Mouse (Mus musculus) adrenal gland, postnatal 10 days (tissue): ENCODE data around the gene Smyd2. TPM values are rescaled to one million over a fixed set of nuclear protein-coding genes. Genes with fewer than 3 reads are reported as not detected.

Source experiments
- DNase-seq: peaks from one replicate; pipeline ENCODE4 v3.0.0; 2021; ENCODE audit warnings: mixed read lengths
- total RNA-seq, 2 experiments: library from RNA; stranded (reverse); gene quantifications; 2 replicates each; pipeline ENCODE4 v1.2.3; 2021

The Smyd2 gene
- total RNA-seq, 2 experiments from 2014 or later: 71.2 to 81.6 TPM

DNA sequence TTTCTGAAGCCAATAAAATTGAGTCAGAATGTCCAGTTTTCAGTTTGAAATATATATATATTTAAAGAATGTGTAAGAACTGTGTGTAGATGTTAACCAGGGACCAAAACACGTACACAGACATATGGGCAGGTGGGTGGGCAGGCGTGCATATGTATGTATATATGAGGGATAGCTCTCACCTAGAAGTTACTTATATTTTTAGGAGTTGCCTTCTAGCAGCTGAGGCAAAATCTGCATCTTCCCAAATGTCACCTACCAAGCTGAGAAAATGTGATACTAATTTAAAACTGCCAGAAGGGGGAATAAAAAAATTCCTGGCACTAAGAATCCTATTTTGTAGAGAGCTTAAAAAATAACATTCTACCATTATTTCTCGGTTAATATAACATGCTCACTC, 2.4 kb downstream of the Smyd2 start:
- no peak for DNase-seq

DNA sequence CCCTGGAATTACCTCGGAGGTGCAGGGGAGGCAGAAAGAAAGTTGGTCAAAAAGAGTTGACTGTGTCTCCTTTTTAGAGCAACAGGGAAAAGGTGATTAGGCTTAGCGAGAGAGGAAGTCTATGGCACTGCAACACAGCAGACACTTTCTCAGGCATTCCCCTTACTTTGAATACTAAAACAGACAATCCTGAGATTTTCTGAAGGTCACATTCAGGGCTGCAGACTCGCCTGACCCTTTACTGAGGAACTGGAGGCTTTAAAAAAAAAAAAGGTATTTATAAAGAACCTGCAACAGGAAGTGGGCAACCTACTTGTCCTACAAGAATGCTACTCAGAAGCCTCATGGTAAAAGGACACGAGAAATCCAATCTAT, 5.0 kb downstream of the Smyd2 start:
- no peak for DNase-seq

DNA sequence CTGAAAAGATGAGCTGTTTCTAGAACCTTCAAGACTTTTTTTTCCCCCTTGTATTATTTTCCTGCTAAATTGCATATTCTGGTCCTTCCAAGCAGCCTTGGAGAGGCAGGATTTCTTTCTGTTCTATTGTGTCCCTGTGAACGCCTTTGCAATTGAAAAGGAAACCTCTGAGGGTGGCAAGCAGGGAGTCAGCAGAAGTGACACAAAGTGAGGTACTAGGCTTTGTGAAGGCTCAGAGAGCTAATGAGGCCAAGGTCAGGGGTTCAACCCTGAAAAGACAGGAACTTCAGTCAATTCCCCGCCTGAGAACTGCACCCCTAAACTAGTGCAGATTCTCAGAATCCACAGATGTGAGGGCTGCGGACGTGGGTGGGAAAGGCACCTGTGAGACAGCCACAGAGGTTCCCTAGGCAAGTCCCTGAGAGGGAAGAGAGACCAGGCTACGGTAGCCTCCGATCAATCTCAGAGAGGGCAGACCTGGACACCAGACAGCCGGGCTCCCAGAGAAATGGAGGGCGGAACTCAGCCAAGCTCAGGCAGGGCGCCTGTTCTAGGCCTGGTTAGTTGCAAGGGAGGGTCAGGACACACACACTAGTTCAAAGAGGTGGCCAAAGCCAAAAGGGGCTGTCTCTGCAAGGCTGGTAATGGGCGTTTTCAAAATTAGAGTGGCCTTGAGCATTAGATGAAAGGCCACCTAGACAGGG, 5.6 kb downstream of the Smyd2 start:
- DNase-seq: peak; percentile 31

DNA sequence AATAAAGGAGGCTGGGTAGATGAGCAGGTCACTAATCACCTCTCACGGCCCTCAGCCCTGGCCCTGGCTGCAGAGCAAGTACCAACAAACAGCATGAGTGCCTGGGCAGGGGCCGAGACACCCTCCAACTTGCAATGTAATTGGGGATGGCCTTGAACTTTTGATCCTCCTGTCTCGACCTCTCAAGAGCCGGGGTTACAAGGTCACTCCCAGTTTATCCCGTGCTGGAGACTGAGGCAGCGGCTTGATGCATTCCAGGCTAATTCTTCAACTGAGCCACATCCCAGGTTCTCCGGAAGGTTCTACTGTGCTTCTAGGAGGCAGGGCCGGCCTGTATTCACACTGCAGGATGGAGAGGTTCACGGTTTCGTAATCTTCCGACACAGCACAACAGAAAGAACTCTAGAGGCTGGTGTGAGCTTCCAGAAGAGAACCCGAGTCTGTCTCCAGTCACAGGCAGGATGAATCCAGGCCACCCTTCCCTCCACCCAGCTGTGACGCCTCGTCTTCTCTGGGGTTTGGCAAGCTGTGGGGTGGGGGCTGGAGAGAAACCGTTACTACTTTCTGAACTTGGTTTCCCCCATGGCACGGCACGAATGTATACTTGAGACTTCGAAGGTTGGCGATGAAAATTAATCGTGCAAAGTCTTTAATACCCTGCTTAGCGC, 8.9 kb downstream of the Smyd2 start:
- DNase-seq: no peak

DNA sequence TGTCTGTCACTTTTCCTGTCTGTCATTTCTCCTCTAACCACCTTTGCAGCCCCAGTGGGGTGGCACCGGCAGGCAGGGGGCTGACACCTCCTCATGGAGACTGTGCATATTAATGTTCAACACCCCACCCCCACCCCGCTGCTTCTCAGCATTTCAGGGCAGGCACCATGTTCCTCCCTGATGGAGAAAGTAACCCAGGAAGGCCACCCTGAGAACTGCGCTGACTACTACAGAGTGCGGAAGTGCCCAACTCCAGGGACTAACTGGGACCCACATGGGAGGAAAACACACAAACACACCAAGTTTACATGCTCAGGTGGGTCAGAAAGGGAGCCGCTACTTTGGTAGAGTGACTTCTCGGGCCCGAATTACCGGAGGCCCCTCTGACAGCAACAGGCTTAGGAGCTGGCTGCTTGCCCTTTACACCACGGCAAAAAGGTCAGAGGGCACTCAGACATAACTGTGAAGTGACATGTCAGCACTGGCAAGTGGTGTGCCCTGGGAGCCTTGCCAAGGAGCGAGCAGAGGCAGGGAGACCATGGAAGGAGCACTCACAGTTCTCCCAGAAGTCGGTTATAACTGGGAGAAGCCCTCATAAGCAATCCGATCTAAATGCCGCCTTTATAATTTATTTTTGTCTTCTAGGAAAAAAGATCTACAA, 11.3 kb downstream of the Smyd2 start:
- peak; percentile 88 for DNase-seq

DNA sequence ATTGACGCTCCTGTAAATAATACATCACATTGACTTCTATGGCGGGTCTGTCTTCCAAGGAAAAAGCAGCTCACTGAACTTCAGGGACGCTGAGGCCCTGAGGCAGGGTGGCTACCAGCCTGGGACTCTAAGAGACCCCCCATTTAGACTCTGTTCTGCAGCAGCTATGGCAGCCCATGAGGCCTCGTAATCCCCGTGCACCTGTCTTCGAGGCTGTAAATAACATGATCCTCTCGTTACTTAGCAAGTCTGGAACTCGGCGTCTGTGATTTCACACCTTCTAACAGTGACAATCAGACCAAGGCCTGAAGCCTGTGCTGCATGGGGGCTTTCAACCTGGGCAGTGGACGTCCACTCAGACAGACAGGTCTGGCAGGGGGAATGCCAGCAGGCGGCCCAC, 19.0 kb downstream of the Smyd2 start:
- DNase-seq: no peak

DNA sequence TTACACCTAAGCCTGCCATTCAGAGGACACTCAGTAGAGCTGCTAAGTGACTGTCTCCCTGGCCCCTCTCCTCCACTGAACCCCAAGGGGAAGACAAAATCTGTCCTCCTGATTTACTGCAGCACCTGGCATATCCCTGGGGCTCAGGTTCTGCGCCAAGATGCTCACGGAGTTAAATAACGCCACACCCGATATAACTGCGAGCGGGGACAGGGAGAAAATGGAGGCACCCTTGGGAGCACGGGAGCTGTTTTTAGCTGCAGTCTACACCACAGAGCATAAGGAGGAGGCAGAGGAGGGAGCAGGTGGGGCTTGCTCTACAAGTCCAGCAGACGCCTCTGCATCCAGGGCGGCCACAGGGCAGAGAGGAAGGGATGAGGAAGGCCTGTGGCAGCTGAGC, 19.8 kb downstream of the Smyd2 start:
- no peak for DNase-seq

DNA sequence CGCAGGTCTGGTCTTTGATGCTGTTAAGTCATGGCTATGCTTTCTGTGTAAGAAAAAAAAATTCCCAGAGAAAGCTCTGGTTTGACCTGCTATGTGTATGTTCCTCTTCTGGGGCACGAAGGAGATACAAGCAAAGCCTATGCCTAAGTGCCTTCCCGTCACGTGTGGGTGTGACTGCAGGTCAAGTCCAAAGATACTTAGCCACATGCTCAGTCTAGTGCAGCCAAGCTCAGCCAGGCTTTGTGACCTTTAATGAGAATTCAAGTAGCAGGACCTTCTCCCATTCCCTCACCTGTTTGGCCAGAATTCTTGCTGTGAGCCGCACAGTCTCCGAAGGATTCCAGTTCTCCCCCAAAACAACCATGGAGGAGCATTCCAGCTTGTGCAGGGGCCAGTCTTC, 22.6 kb downstream of the Smyd2 start:
- DNase-seq: no peak

DNA sequence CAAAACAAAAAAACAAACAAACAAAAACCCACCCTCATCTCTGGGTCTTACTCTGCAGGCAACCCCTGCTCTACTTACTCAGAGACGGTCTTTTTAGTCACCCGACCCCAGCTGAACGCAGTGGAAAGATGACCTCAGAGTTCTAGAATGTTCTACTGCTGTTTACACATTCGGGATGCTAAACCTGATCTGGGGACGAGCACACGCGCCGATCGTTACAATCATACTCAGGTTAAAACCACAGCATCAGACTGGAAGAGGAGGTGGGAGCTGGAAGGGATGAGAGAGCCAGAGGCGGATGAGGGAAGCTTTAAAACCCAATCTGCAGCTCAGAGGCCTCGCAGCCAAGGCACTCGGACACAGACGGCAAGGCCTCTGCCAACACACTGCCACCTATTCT, 23.5 kb downstream of the Smyd2 start:
- DNase-seq: no peak

DNA sequence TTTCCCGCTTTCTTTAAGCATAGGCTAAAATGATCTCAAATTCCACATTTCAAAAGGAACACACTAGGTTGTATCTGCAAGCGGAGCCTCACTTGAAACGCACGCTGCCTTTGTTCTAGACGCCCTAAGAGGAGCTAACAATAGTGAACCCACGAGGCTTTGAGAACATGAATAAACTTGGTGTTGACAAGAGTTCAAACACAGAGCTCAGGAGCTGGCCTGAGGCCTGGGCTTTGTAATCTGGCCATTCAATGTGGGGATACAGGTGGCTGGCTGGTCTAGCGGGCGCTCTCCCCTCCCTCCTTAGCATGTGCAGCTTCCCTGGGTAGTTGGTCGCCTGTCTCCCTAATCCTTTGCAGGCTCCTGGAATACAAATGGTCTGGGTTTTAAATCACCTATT, 24.3 kb downstream of the Smyd2 start:
- DNase-seq: no peak

DNA sequence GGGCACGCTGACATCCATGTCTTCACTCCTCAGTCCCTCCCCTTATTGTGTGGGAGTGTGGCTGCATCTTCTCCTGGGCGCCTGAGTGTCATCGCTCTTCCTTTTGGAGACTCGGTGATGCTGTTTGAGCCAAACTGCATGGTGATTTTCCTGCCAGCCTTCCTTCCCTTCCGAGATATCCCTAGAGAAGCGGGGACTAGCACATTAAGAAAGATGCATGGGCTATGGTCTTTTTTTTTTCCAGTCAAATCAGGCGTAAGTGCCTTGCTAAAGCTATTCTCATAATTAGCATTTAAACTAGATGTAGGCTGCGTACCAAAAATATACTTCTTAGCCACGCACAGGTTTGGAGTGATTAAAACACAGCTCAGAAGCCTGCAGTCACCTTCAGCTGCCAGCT, 28.0 kb downstream of the Smyd2 start:
- no peak for DNase-seq

DNA sequence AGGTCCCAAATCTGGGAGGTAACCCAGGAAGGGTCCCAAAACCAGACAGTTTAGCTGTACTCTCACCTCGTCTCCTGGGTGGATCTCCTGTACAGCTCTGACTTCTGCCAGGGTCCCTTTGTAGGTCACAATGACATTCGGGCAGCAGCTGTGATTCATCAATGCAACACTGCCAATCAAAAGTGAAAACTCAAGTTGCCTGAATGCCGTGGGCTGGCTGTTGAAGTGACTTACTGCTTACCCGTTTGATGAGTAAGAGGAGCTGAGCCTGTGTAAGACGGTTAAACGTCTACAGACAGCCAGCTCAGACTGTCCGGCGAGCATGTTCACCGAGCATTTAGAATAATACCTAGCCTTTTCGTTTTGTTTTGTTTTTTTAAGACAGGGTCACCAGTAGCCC, 33.4 kb downstream of the Smyd2 start:
- DNase-seq: no peak

DNA sequence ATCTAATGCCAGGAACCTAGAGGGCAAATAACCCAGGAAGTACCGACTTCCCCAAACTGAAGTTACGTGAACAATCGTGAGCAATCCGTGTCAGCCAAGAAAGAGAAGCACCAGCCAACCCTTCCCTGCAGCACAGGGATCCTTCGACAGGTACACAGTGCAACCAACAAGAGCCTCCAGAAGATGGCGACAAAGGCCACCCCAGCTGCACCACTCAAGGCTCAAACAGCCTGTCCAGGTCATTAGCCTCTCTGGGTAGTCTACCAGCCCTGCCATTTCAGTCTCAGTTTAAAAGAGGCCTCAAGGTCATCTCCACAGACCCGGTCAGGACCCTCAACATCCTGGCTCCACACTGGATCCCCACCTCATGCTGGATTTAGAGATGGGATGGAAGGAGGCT, 34.6 kb downstream of the Smyd2 start:
- DNase-seq: peak; percentile 78

DNA sequence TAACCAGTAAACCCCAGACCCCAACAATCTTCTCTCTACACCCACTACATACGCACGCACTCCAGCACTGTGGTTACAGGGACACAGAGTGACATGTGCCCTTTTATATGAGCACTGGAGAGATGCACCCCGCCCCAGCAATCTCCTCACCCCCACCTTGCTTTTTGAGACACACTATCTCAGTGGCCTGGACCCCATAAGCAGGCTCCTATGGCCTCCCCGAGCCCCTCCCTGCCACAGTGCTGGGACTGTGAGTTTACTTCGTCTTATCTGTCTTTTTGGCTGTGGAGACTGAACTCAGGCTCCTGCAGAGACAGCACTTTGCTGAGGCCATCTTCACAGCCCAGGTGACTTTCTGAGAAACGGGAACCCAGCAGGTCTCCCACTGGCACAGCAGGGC, 36.2 kb downstream of the Smyd2 start:
- no peak for DNase-seq

DNA sequence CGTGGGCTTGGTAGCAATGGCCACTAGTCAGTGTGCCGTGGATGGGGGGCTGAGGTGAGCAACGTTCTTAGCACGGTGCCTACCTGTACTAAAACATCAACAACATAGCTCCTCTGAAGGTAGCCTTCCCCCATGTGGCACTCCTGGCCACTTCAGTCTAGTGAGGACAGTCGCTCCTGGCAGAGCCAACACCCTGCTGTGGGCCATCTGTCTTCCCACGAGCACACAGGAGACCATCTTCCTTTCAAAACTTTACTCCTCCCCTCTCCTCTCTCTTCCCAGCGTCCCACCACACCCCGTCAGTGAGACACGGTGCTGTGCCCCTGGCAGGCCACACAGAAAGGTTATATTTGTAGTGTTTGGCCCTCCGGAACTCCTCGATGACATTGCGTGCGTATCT, 37.2 kb downstream of the Smyd2 start:
- no peak for DNase-seq

DNA sequence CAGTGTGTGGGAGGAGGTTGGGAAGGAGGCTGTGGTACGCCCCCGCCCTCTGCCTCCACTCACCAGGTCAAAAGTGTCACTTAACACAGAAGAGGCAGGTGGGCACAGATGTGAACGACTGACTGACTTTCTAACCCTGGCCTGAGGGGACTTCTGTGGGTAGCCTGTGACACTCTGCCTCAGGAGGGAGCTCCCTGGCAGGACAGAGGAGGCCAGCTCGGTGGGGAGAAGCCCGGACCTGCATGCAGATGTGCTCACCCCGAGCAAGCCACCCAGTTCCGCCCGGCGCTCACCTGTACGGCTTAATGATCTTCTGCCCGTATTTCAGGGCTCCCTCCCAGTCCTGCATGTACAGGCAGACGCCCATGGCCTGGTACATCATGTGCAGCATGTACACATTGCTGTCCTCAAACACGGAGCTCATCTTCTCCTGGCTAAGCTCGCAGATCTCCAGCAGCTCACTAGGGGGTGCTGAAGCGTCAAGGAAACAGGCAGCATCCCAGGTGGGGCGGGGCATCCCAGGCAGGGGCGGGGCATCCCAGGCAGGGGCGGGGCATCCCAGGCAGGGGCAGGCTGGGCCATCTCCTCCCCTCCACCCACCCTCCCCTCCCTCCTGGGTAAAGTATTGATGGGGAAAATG, 38.5 kb downstream of the Smyd2 start:
- DNase-seq: peak; percentile 79

DNA sequence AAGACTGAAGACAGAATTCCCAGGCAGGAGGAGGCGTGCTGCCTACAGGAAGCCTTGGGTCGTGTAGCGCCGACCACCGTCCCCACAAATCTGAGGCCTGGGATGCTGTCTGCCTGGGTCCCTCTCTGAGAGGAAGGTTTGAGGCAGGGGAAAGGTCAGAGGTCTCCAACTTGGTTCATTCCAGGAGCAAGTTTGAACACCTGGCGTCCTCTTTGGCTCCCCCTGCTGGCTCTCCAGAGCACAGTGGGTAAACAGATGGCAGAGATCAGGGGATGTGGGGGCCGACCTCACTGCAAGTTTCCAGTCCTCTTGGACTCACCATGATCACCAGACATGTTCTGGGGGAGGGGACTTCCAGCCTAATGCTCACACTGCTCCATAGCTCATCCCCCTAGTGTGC, 39.3 kb downstream of the Smyd2 start:
- peak; percentile 62 for DNase-seq

DNA sequence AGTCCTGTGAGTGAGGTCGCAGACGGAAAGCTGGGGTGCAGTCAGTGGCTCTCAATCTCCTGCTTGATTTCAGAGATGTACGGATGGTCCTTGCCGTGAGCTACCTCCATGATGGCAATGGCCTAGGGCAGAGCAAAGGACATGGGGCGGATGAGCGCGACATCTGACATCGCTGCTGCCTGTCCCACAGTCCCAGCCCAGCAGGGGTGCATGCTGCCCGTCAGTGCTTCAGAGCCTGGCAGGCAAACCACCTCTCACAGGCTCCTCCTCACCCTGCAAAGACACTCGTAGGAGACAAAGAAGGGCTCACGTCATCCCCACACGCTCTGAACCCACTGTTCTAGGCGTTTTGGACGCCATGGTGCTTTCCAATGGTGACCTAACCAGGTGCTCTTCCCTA, 41.4 kb downstream of the Smyd2 start:
- DNase-seq: peak; percentile 27

DNA sequence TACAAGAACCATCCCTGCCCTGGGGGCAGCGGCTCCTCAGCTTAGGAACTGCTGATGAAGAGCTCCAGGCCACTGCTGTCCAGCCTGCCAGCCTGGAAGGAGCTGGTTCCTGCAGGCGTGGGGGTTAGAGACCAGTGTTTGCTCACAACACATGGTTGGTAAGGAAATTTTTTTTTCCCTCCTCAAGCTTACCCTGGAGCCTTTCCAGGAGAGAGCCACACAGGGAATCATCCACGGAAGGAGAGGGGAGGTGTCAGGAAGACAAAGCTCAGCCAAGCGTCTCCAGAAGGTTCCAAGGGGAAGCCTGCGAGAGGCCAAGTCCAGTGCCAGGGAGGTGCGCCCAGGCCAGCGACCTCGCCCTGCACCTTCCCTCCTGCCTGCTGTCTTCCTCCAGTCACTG, 42.2 kb downstream of the Smyd2 start:
- peak; percentile 53 for DNase-seq

DNA sequence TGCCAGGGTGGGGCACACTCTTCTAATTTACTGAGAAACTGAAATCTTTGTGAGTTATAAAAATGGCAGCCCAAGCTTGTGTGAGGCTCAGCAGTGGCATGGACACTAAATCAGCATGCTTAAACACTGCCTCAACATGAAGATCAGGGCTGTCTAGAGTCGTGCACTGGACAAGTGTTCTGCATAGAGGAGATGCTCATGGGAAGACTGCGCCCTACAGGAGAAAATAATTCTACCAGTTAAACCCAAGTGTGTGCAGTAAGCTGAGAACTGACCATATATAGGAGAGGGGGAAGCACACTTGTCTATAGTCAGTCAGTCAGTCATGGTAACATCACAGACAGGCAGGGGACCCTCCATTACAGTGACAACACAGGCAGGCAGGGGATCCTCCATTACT, 43.0 kb downstream of the Smyd2 start:
- no peak for DNase-seq

DNA sequence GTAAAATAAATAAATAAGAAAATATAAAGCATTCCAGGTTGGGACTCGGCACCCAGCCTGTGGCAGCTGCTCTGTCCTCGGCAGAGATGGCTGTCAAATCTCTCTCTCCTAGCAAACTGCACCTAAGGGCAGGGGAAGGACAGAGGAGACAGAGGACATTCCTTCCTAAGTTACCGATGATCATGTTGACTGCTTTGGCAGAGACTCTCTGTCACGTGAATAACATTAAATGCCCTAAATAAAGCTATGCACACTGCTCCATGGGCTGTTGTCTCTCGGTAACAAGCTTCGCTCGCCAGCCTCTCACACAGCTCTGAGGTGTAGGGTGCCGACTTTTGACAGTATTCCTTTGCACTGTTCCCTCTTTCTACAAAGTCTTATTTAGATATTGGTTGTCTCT, 46.0 kb downstream of the Smyd2 start:
- no peak for DNase-seq

DNA sequence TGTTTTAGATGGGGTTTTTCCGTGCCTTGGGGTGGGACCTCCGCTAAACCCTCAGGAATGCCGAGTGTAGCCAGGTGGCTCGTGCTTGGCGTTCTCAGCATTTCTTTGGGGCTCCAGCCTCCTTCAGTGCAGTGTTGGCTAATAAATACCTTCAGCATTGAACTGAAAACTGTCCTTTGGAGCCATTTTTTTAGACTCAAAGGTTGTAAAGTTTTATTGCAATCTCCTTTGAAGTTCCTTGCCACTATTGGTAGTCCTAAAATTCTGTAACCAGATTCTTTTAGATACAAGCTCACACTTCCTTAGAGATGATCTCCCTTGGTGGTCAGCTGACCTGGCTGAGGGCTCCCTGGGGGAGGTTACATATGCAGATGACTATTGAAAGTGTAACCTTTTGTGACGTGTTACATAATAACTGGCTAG, 46.7 kb downstream of the Smyd2 start:
- DNase-seq: no peak

DNA sequence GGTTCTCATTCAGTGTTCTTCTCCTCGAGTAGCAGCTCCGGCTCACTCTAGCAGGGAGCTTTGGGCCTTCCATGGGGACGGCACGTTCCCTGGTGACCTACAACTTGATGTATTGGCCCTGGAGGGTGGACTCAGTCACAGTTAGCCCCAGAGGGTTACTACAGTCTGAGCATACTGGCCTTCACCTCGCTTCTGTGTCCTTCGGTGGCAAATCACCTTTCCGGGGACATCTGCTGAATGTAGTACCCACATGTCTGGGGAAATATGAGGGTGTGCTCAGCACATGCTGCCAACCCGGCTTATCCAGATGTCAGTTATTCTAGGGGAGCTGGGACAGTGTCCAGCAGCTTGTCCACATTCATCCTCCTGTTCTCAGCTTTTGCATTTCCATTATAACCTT, 48.6 kb downstream of the Smyd2 start:
- no peak for DNase-seq
